Mouse (Mus musculus) liver, embryonic 11.5 days (tissue): ENCODE measurements at regions not wholly inside any gene's neighbourhood (a gene's known extent, or its start where the extent isn't known, plus 50 kb on each side); places are given as distances from the start of the nearest gene placed in this dataset.

Experiments
- ATAC-seq: fragments of 200-750 bp; cut with Nextera tagmentation; replicated peaks from 2 replicates; pipeline ENCODE4 v1.8.0; 2017; ENCODE audit warnings: moderate number of reproducible peaks, mild to moderate bottlenecking, moderate TSS enrichment, moderate library complexity; ENCODE audit not compliant: low FRiP score
- DNase-seq: peaks from one replicate; pipeline ENCODE4 v3.0.0-alpha.2; 2017; ENCODE audit warnings: low spot score
- H3K27ac ChIP-seq: fragments of 300-500 bp; sonication (generic); 2 replicates; pipeline ENCODE4 v1.5.1; 2014; ENCODE audit warnings: mild to moderate bottlenecking, low read depth, low read length, control low read depth
- H3K27me3 ChIP-seq: fragments of 300-500 bp; sonication (generic); replicated peaks from 2 replicates; pipeline ENCODE4 v1.6.1; 2014; ENCODE audit warnings: low read length, mixed read lengths; ENCODE audit not compliant: control insufficient read depth, insufficient read depth
- H3K36me3 ChIP-seq: fragments of 300-500 bp; sonication (generic); 2 replicates; pipeline ENCODE4 v1.6.1; 2014; ENCODE audit warnings: mild to moderate bottlenecking, low read length, moderate library complexity, mixed read lengths; ENCODE audit not compliant: control insufficient read depth, insufficient read depth
- H3K4me1 ChIP-seq: fragments of 300-500 bp; sonication (generic); replicated peaks from 2 replicates; pipeline ENCODE4 v1.6.1; 2014; ENCODE audit warnings: low read length, mixed read lengths; ENCODE audit not compliant: control insufficient read depth, insufficient read depth
- H3K4me2 ChIP-seq: fragments of 300-500 bp; sonication (generic); 2 replicates; pipeline ENCODE4 v1.6.1; 2014; ENCODE audit warnings: mild to moderate bottlenecking, control low read depth, moderate library complexity
- H3K4me3 ChIP-seq: fragments of 300-500 bp; sonication (generic); 2 replicates; pipeline ENCODE4 v1.5.1; 2014; ENCODE audit warnings: low read depth, low read length, control low read depth
- H3K9ac ChIP-seq: fragments of 300-500 bp; sonication (generic); 2 replicates; pipeline ENCODE4 v1.6.1; 2014; ENCODE audit warnings: low read depth, low read length, control low read depth
- H3K9me3 ChIP-seq: fragments of 300-500 bp; sonication (generic); 2 replicates; pipeline ENCODE4 v1.6.1; 2016; ENCODE audit warnings: low read length, inconsistent platforms, mixed read lengths; ENCODE audit not compliant: control insufficient read depth
- WGBS: fragments of 180-500 bp; shearing (Covaris S2); extraction: QIAGEN DNeasy Blood & Tissue Kit; methylation state at CpG from one replicate; pipeline ENCODE4 v1.1.7; 2014; 5-methylcytosine and 5-hydroxymethylcytosine counted together

DNA sequence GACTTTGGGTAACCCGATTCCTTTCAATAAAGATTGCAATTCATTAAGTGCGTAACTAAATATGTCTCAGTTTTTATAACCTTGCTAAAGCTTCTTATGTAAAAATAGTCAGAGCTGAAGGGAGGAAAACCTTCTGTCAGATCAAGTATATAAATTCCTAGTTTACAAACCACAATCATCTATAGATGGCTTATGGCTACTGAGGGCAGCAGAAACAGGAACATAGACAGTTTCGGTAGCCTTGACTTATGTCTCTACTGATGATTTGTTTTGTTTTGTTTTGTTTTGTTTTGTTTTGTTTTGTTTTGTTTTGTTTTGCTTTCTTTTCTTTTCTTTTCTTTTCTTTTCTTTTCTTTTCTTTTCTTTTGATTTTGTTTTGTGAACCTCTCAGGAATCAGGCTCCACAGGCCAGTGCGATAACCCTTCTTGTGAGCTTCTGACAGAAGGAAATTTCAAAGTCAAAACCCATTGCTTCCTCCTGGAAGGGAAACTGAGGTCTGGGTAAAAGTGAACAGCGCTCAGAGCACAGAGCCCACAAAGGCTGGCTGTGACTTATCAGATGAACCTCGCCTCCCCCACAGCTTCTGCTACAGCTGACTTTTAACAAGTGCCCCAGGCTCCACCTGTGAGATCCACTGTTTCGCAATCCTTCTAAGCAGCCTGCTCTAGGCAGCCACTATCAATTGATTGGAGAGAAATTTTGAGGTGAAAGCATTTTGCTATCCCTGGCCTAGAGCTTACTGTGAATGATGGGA lies 391.8 kb upstream of the Zfp462 start:
- 63% methylated on average over 7 of the region's 7 CpGs for WGBS
- no peaks in the 10 kb centered on the region for H3K36me3 ChIP-seq
- no peak overlapping the region for H3K9ac ChIP-seq
- ATAC-seq (no peak), DNase-seq (no peak)
- no peak overlapping the region for H3K4me3 ChIP-seq
- H3K27ac ChIP-seq: no peak overlapping the region
- no peaks in the 10 kb centered on the region for H3K4me1 ChIP-seq
- H3K4me2 ChIP-seq: no peak overlapping the region
- no peaks in the 10 kb centered on the region for H3K9me3 ChIP-seq
- no peaks in the 10 kb centered on the region for H3K27me3 ChIP-seq

DNA sequence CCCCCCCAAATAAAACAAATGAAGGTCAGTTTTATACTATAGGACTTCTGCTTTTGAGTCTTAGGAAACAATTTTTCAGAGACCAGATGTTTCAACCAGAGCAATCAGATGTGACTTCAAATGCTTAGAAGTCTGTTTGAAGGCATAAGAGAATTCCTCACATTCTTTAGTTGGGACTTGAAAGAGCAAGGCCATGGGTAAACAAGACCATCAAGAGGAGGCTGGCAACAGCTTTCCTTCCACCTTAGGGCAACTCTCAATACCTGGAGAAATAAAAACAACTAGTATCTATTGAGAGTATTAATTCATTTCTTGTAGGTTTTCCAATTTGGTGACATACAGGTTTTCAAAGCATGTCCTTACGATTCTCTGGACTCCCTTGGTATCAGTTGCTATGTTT lies 381.8 kb upstream of the Zfp462 start:
- ATAC-seq (no peak), DNase-seq (no peak)
- no peaks in the 10 kb centered on the region for H3K9me3 ChIP-seq
- no peak overlapping the region for H3K27ac ChIP-seq
- H3K27me3 ChIP-seq: no peaks in the 10 kb centered on the region
- WGBS: 79% methylated on average over 1 of the region's 1 CpGs
- no peak overlapping the region for H3K4me2 ChIP-seq
- no peaks in the 10 kb centered on the region for H3K36me3 ChIP-seq
- H3K4me1 ChIP-seq: no peaks in the 10 kb centered on the region
- no peak overlapping the region for H3K4me3 ChIP-seq
- H3K9ac ChIP-seq: no peak overlapping the region

GRCm38 (mm10) chr4:54573185-54573584 lies 371.7 kb upstream of the Zfp462 start:
- H3K9ac ChIP-seq: no peak overlapping the region
- H3K36me3 ChIP-seq: no peaks in the 10 kb centered on the region
- no peaks in the 10 kb centered on the region for H3K27me3 ChIP-seq
- no peak overlapping the region for H3K4me3 ChIP-seq
- H3K9me3 ChIP-seq: no peaks in the 10 kb centered on the region
- DNase-seq (no peak), ATAC-seq (no peak)
- no peak overlapping the region for H3K4me2 ChIP-seq
- H3K27ac ChIP-seq: no peak overlapping the region
- H3K4me1 ChIP-seq: no peaks in the 10 kb centered on the region

DNA sequence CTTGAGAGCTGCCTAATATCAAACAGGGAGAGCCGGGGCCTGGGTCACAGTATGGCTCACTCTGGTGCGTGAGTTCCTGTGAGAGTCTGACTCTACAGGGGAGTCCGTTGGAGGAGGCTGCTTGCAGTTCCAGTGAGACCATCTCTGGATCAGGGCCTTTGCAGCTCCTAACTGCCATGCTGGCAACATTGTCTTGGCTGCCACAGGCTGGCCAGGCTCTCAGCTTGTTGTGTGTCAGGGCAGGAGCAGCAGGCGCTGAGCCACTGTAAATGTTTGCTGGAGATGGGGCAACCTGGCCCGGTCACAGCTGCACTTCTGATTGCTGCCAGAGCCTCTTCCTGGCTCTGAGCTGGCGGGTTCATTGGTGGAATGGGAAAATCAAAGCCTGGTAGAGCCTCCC lies 357.7 kb upstream of the Zfp462 start:
- WGBS: 74% methylated on average over 6 of the region's 6 CpGs
- no peaks in the 10 kb centered on the region for H3K4me1 ChIP-seq
- no peak for DNase-seq

DNA sequence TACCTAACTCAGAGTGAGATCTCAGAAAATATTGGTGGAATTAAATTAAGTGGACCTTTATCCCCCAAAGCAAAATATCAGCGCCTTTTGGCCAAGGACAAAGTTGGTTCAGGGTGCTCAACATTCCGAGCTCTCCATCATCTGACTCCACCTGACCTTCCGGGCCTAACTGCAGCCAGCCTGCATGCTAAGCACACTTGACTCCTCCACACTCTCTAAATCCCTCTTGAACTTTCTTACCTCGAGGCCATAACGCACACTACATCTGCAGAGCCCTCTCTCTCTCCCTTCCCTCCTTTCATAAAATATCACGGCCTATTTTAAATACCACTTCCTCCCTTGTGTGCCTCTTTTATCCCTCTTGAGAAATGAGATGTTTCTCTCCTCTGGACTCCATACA lies 356.1 kb upstream of the Zfp462 start:
- DNase-seq: no peak
- H3K4me3 ChIP-seq: no peak overlapping the region
- H3K27ac ChIP-seq: no peak overlapping the region
- WGBS: 71% methylated on average over 6 of the region's 6 CpGs
- H3K9me3 ChIP-seq: no peaks in the 10 kb centered on the region
- no peak overlapping the region for H3K4me2 ChIP-seq
- no peak for ATAC-seq
- H3K27me3 ChIP-seq: no peaks in the 10 kb centered on the region
- H3K9ac ChIP-seq: no peak overlapping the region
- H3K36me3 ChIP-seq: no peaks in the 10 kb centered on the region
- no peaks in the 10 kb centered on the region for H3K4me1 ChIP-seq

More for the DNA sequence above, 357.7 kb upstream of the Zfp462 start:
- Histone ChIP-seq H3K4me2 (no peak overlapping the region), H3K27me3 (no peaks in the 10 kb centered on the region), H3K4me3 (no peak overlapping the region), H3K9me3 (no peaks in the 10 kb centered on the region), H3K36me3 (no peaks in the 10 kb centered on the region), H3K9ac (no peak overlapping the region), H3K27ac (no peak overlapping the region)
- no peak for ATAC-seq

DNA sequence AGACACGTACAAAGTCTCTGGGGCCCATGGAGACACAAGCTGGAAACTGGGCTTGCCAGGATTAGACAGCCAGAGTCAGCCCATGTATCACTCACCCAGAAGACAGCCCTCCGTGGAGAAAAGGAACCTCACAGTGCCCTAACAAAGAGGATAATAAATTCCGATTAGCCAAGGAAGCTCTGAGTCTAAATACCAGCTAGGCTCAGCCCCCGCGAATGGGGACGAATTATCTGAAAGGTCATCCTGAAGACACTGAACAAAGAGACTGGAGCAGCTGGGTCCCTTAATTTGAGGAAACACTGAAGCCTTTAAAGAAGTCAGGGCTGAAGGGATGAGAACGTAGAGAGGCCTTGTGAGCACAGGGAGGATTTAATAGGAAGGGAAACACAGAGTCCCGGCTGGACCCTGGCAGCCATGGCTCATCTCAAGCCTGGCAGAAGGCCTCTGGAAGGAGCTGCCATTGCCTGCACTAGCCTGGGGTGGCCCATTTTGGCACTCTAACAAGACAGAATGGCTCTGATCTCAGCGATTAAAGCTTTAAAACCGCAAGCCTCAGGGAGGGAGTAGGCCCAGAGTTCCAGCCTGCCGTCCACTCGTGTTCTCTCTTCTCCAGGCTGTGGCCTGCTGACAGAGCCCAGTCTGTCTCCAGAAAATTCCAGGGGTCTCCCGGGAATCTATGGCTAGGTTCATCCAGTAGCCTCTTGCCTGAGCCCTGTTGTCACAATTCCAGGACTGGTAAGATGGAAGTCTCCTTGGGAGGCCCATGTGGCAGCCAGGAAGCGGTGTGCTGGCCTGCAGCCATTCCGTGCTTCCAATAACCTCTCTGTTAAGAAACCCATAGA lies 343.0 kb upstream of the Zfp462 start:
- no peak overlapping the region for H3K27ac ChIP-seq
- H3K36me3 ChIP-seq: no peaks in the 10 kb centered on the region
- H3K9me3 ChIP-seq: no peaks in the 10 kb centered on the region
- no peak overlapping the region for H3K9ac ChIP-seq
- H3K27me3 ChIP-seq: no peaks in the 10 kb centered on the region
- no peak overlapping the region for H3K4me3 ChIP-seq
- DNase-seq (no peak), ATAC-seq (no peak)
- 73% methylated on average over 15 of the region's 15 CpGs for WGBS
- no peaks in the 10 kb centered on the region for H3K4me1 ChIP-seq
- no peak overlapping the region for H3K4me2 ChIP-seq

GRCm38 (mm10) chr4:54602513-54603205 lies 342.2 kb upstream of the Zfp462 start:
- WGBS: 82% methylated on average over 6 of the region's 6 CpGs
- H3K4me1 ChIP-seq: no peaks in the 10 kb centered on the region
- H3K9me3 ChIP-seq: no peaks in the 10 kb centered on the region
- DNase-seq (no peak), ATAC-seq (no peak)
- H3K9ac ChIP-seq: no peak overlapping the region
- H3K36me3 ChIP-seq: no peaks in the 10 kb centered on the region
- no peak overlapping the region for H3K4me2 ChIP-seq
- H3K4me3 ChIP-seq: no peak overlapping the region
- no peaks in the 10 kb centered on the region for H3K27me3 ChIP-seq
- H3K27ac ChIP-seq: no peak overlapping the region

DNA sequence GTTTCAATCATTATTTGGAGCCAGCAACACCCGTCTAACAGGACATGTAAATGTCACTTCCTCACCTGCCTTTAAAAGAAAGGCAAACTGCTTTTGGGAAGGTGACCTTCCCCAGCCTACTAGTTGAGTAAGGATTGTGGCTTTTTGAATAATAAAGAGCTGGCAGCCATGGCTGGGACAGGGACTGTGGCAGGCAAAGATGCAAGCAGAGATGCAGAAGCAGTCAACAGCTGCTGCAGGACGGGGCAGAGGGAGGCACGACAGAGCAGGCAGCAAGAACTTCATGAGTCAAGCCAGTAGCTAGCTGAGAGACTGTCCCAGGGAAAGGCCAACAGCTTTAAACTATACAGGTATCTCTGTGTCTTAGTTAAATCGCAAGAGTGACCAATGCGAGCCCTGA lies 334.7 kb upstream of the Zfp462 start:
- H3K4me1 ChIP-seq: no peaks in the 10 kb centered on the region
- H3K9ac ChIP-seq: no peak overlapping the region
- ATAC-seq: no peak
- no peaks in the 10 kb centered on the region for H3K27me3 ChIP-seq
- no peak for DNase-seq
- no peaks in the 10 kb centered on the region for H3K9me3 ChIP-seq
- H3K36me3 ChIP-seq: no peaks in the 10 kb centered on the region
- 71% methylated on average over 5 of the region's 5 CpGs for WGBS
- H3K27ac ChIP-seq: no peak overlapping the region
- H3K4me2 ChIP-seq: no peak overlapping the region
- no peak overlapping the region for H3K4me3 ChIP-seq
